Mouse (Mus musculus) lung, postnatal 0 days (tissue): ENCODE measurements around the gene Gm4307. TPM values are rescaled to one million over a fixed set of nuclear protein-coding genes. Genes with fewer than 3 reads are reported as not detected.
"Not testable (repeated sequence)": the region's sequence is repeated elsewhere in the genome, so short reads cannot be mapped to it uniquely, and the experiment has no call there.

Experiments used
- ATAC-seq: fragments of 200-750 bp; cut with Nextera tagmentation; 2 replicates; pipeline ENCODE4 v1.8.0; 2017; ENCODE audit warnings: moderate library complexity
- DNase-seq: peaks from one replicate; pipeline ENCODE4 v3.0.0-alpha.2; 2016; ENCODE audit warnings: low spot score
- H3K27ac ChIP-seq: fragments of 300-500 bp; sonication (generic); 2 replicates; pipeline ENCODE4 v1.5.1; 2014; ENCODE audit warnings: antibody characterized with exemption, mild to moderate bottlenecking, low read length, mixed read lengths
- H3K27me3 ChIP-seq: fragments of 300-500 bp; sonication (generic); replicated peaks from 2 replicates; pipeline ENCODE4 v1.6.1; 2014; ENCODE audit warnings: low read length, mixed read lengths; ENCODE audit not compliant: insufficient read depth
- H3K36me3 ChIP-seq: fragments of 300-500 bp; sonication (generic); 2 replicates; pipeline ENCODE4 v1.6.1; 2014; ENCODE audit warnings: low read length, mixed read lengths; ENCODE audit not compliant: insufficient read depth
- H3K4me1 ChIP-seq: fragments of 300-500 bp; sonication (generic); 2 replicates; pipeline ENCODE4 v1.6.1; 2014; ENCODE audit warnings: antibody characterized with exemption, low read depth, low read length, mixed read lengths; ENCODE audit not compliant: insufficient read depth
- H3K4me2 ChIP-seq: fragments of 300-500 bp; sonication (generic); replicated peaks from 2 replicates; pipeline ENCODE4 v1.6.1; 2014; ENCODE audit warnings: low read depth, mild to moderate bottlenecking, low read length, moderate library complexity, mixed read lengths
- H3K4me3 ChIP-seq: fragments of 300-500 bp; sonication (generic); 2 replicates; pipeline ENCODE4 v1.5.1; 2014; ENCODE audit warnings: low read depth, low read length
- H3K9ac ChIP-seq: fragments of 300-500 bp; sonication (generic); replicated peaks from 2 replicates; pipeline ENCODE4 v1.6.1; 2014; ENCODE audit warnings: low read depth, mild to moderate bottlenecking
- H3K9me3 ChIP-seq: fragments of 300-500 bp; sonication (generic); 2 replicates; pipeline ENCODE4 v1.6.1; 2016; ENCODE audit warnings: low read length, mixed read lengths
- WGBS: fragments of 180-500 bp; shearing (Covaris S2); extraction: QIAGEN DNeasy Blood & Tissue Kit; methylation state at CpG from one replicate; pipeline ENCODE4 v1.1.7; 2014; 5-methylcytosine and 5-hydroxymethylcytosine counted together
- polyA plus RNA-seq: library from polyadenylated mRNA; unstranded; fragments of >200 nt; fragmentation: Nextera tagmentation; extraction: Ambion mirVana; gene quantifications from 2 replicates; pipeline ENCODE4 v1.2.1, GENCODE M21; 2015

The Gm4307 gene
- polyA plus RNA-seq: not detected in 2 replicates

- not testable (repeated sequence) for H3K9me3 ChIP-seq, DNase-seq, H3K27ac ChIP-seq, H3K4me3 ChIP-seq, ATAC-seq, H3K27me3 ChIP-seq, H3K4me2 ChIP-seq, H3K4me1 ChIP-seq, H3K9ac ChIP-seq, H3K36me3 ChIP-seq
- WGBS: no CpG with 5 or more reads among the region's 3 CpGs
These were observed at the start of gene Gm4307 for GRCm38 (mm10) chr10:100361038-100361437. Gene Gm4307, plus strand, starts transcription at chr10:100361338.

- no CpG with 5 or more reads among the region's 2 CpGs for WGBS
- not testable (repeated sequence) for H3K27ac ChIP-seq, H3K4me1 ChIP-seq, H3K9me3 ChIP-seq, H3K4me2 ChIP-seq, H3K4me3 ChIP-seq, H3K36me3 ChIP-seq, DNase-seq, H3K27me3 ChIP-seq, ATAC-seq, H3K9ac ChIP-seq
These were observed 25.8 kb upstream of the Gm4307 start, which contains the start of gene Gm4301 for GRCm38 (mm10) chr10:100335376-100335775. Gene Gm4301, plus strand, starts transcription at chr10:100335676.

GRCm38 (mm10) chr10:100340536-100340935 is 20.6 kb upstream of the Gm4307 start, which contains the start of gene Gm4302:
Gene Gm4302, plus strand, starts transcription at chr10:100340836.
- ATAC-seq, H3K4me1 ChIP-seq, H3K27ac ChIP-seq, H3K36me3 ChIP-seq, H3K9me3 ChIP-seq, H3K9ac ChIP-seq, H3K27me3 ChIP-seq, H3K4me3 ChIP-seq, H3K4me2 ChIP-seq, DNase-seq: not testable (repeated sequence)
- WGBS: no CpG with 5 or more reads among the region's 3 CpGs

- H3K4me1 ChIP-seq, H3K36me3 ChIP-seq, H3K27ac ChIP-seq, H3K9ac ChIP-seq, H3K4me3 ChIP-seq, ATAC-seq, H3K4me2 ChIP-seq, DNase-seq, H3K9me3 ChIP-seq, H3K27me3 ChIP-seq: not testable (repeated sequence)
- no CpG with 5 or more reads among the region's 3 CpGs for WGBS
These were observed 15.5 kb upstream of the Gm4307 start, which contains the start of gene Gm4303 for GRCm38 (mm10) chr10:100345672-100346071. Gene Gm4303, plus strand, starts transcription at chr10:100345972.

GRCm38 (mm10) chr10:100350793-100351192 is 10.3 kb upstream of the Gm4307 start, which contains the start of gene Gm4305:
Gene Gm4305, plus strand, starts transcription at chr10:100351093.
- H3K4me3 ChIP-seq, ATAC-seq: not testable (repeated sequence)

GRCm38 (mm10) chr10:100356841-100357240 is 4.3 kb upstream of the Gm4307 start:
- not testable (repeated sequence) for H3K9me3 ChIP-seq, H3K4me3 ChIP-seq, H3K36me3 ChIP-seq, H3K4me1 ChIP-seq, H3K27me3 ChIP-seq, ATAC-seq, DNase-seq, H3K9ac ChIP-seq, H3K27ac ChIP-seq, H3K4me2 ChIP-seq
- WGBS: 56% methylated on average over 2 of the region's 2 CpGs

More at GRCm38 (mm10) chr10:100350793-100351192, 10.3 kb upstream of the Gm4307 start, which contains the start of gene Gm4305:
- not testable (repeated sequence) for H3K9ac ChIP-seq, DNase-seq, H3K4me2 ChIP-seq, H3K9me3 ChIP-seq, H3K4me1 ChIP-seq, H3K27me3 ChIP-seq, H3K27ac ChIP-seq, H3K36me3 ChIP-seq
- WGBS: no CpG with 5 or more reads among the region's 3 CpGs

- H3K27me3 ChIP-seq, DNase-seq, H3K9ac ChIP-seq, H3K4me1 ChIP-seq, H3K9me3 ChIP-seq, H3K36me3 ChIP-seq, H3K4me2 ChIP-seq, ATAC-seq, H3K27ac ChIP-seq, H3K4me3 ChIP-seq: not testable (repeated sequence)
- no CpG with 5 or more reads among the region's 2 CpGs for WGBS
These were observed 21.3 kb downstream of the Gm4307 start, which contains the start of gene Gm4312 for GRCm38 (mm10) chr10:100382460-100382859. Gene Gm4312, minus strand, starts transcription at chr10:100382560.

GRCm38 (mm10) chr10:100402301-100402700 is 41.2 kb downstream of the Gm4307 start:
- ATAC-seq, H3K9me3 ChIP-seq, H3K27me3 ChIP-seq, H3K27ac ChIP-seq, H3K4me1 ChIP-seq, DNase-seq, H3K4me3 ChIP-seq, H3K4me2 ChIP-seq, H3K9ac ChIP-seq, H3K36me3 ChIP-seq: not testable (repeated sequence)
- 89% methylated on average over 5 of the region's 6 CpGs for WGBS
